Comparison of ENCODE assay signal across 8 mouse cellular contexts in the genomic region with DNA sequence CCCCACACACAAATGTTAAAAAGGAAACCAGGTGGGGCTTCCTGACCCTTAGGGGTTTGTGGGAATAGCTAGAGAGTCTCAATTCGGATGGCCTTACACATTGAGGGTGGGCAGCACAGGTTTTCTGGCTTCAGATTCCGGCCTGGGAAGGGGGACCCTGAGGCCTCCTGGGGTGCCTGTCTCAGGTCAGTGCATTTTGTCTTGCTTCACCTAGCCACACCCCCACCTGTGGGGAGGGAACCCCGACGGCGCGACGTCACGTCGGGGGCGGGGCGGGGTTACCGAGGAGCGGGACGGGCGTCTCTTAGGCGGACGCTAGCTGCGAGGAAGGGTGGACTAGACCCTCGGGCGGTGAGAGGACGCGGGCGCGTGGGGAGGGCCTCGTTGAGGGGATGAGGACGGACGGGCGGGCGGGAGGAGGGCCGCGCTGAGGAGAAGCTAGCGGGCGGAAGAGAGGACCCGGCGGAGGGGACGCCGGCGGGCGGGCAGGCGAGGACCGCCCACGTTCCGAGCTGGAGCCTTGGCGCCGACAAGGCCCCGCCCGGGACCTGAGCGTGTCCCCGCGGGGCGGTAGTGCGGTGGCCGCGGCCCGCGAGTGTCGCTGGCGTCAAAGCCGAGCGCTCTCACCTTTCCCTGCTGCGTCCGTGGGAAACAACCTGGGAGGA. TPM values are rescaled to one million over a fixed set of nuclear protein-coding genes. Genes with fewer than 3 reads are reported as not detected.
DNase-seq lines count a peak whose midpoint lies in the region; ATAC-seq and TF ChIP-seq lines count a peak whose summit lies in the region.

Hmces (plus strand) TSS at position 275 of the 665 bp plus-strand sequence.

- H3K27ac ChIP-seq in embryonic facial prominence, embryonic 13.5 days = peak within 1 kb of the TSS; percentile 91
- peak within 1 kb of the TSS; percentile 63 for H3K27ac ChIP-seq in liver, adult 2 months (replicated peaks; ENCODE audit: insufficient read depth, low read depth, low read length)

- peak within 1 kb of the TSS; percentile 88 for H3K4me2 ChIP-seq in embryonic facial prominence, embryonic 13.5 days

- H3K27me3 ChIP-seq in embryonic facial prominence, embryonic 13.5 days = no peaks in the 10 kb centered on the region
- H3K27me3 ChIP-seq in liver, adult 2 months (ENCODE audit: control insufficient read depth, insufficient read depth, low read length) = no peaks in the 10 kb centered on the region

- 0 out of 2 replicates have a peak, but pooled peaks have one; percentile 36 for TF ChIP-seq POLR2A in liver, adult 2 months (IDR thresholded peaks at IDR 0.05; ENCODE audit: extremely low read depth, insufficient read depth, low read length)

- peak; percentile 81 for ATAC-seq in embryonic facial prominence, embryonic 13.5 days (ENCODE audit: insufficient number of reproducible peaks, insufficient read depth, low FRiP score, low TSS enrichment, low read depth)
- ATAC-seq in monocyte, adult 5-6 weeks (replicated peaks; ENCODE audit: insufficient number of reproducible peaks, low FRiP score, low TSS enrichment, poor library complexity, severe bottlenecking) = peak; percentile 53

- H3K4me3 ChIP-seq in embryonic facial prominence, embryonic 13.5 days = peak within 1 kb of the TSS; percentile 85
- peak within 1 kb of the TSS; percentile 89 for H3K4me3 ChIP-seq in liver, adult 2 months (ENCODE audit: insufficient read depth, low read depth, low read length)

- WGBS in embryonic facial prominence, embryonic 13.5 days = under 1% methylated on average over 61 of the region's 62 CpGs
- WGBS in liver, adult 2 months = 1% methylated on average over 61 of the region's 62 CpGs

- no peak for TF ChIP-seq CTCF in liver, adult 2 months (IDR thresholded peaks at IDR 0.05; ENCODE audit: low read depth, low read length)

- H3K36me3 ChIP-seq in embryonic facial prominence, embryonic 13.5 days = peaks cover 72% of the 10 kb centered on the region
- peaks cover 41% of the 10 kb centered on the region for H3K36me3 ChIP-seq in liver, adult 2 months (ENCODE audit: control insufficient read depth, insufficient read depth, low read length)

- peak within 1 kb of the TSS; percentile 92 for H3K9ac ChIP-seq in embryonic facial prominence, embryonic 13.5 days
- peak within 1 kb of the TSS; percentile 92 for H3K9ac ChIP-seq in liver, adult 2 months (ENCODE audit: low read depth, low read length)

- H3K79me2 ChIP-seq in liver, adult 2 months (ENCODE audit: control insufficient read depth, insufficient read depth, low read length) = no peaks in the 10 kb centered on the region

- no peaks in the 10 kb centered on the region for H3K9me3 ChIP-seq in embryonic facial prominence, embryonic 13.5 days

- H3K4me1 ChIP-seq in embryonic facial prominence, embryonic 13.5 days = peaks cover 18% of the 10 kb centered on the region
- peaks cover 7% of the 10 kb centered on the region for H3K4me1 ChIP-seq in liver, adult 2 months (ENCODE audit: control insufficient read depth, insufficient read depth, low read length)

- DNase-seq in B cell, adult 2 months = peak; percentile 86 to 88
- peak; percentile 83 to 89 for DNase-seq in adrenal gland, postnatal 36 days
- peak; percentile 51 to 56 for DNase-seq in heart, adult 9 months (ENCODE audit: low spot score in 2 of 2)
- peak; percentile 81 for DNase-seq in kidney, adult 9 months
- peak; percentile 65 for DNase-seq in liver, adult 2 months (ENCODE audit: extremely low read depth, low read depth, low spot score)
- peak; percentile 64 to 73 for DNase-seq in spleen, postnatal 14 days (ENCODE audit: low spot score in 2 of 2)

RNA-seq across cellular contexts. Expression of gene Hmces, which starts in this region (rescaled TPM):
- total RNA-seq in adrenal gland, postnatal 36 days (2021) = 10 to 100 TPM; 21.0 to 25.3 TPM
- polyA plus RNA-seq in embryonic facial prominence, embryonic 13.5 days (2015; fragmentation: Nextera tagmentation; extraction: Ambion mirVana) = 64.6 and 66.1 TPM in 2 replicates
- total RNA-seq in liver, adult 2 months (2014; rRNA removed) = 6.5 and 7.9 TPM in 2 replicates
- 6.3 and 9.6 TPM in 2 replicates for polyA plus RNA-seq in liver, adult 2 months (2012; rRNA removed)
- 13.7 to 53.1 TPM (median 36.9 TPM) in 3 replicates for total RNA-seq in monocyte, adult 5-6 weeks (2017)

Comparison
In these comparisons a context has a peak if more than half of its experiments do, and no peak if none do; other contexts are left out.
1. Peak in every context shown above with its lines: DNase-seq, ATAC-seq, H3K4me3 ChIP-seq and H3K27ac ChIP-seq.